Mouse (Mus musculus): Measurements from ENCODE around the gene Cyfip2.

DNA sequence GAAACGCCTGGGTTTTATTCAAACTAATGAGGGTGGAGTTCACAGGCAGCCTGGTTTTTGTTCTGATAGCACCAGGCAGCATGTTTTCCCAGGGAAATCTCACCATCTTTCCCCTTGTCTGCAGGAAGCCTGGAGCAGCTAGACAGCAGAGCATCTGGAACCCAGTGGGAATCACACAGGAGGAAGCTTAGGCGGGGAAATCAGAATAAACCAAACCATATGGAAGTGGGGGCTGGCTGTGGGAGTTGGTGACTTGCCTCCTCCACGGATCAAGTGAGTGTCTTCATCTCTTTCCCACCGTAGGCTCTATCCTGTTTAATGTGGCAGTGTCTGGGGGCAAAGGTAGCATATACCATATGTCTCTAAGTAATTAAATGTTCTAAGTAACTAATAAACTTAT, 127.2 kb downstream of the Cyfip2 start:
- TF ChIP-seq CTCF (IDR thresholded peaks at IDR 0.05) (no peak), EP300 (IDR thresholded peaks at IDR 0.05) (no peak)
